In genomic region chr7:30635752-30636151, GRCm38 (mm10) we compare ENCODE assay signal across 7 mouse cellular contexts. TPM values are rescaled to one million over a fixed set of nuclear protein-coding genes. Genes with fewer than 3 reads are reported as not detected.
DNase-seq lines count a peak whose midpoint lies in the region; ATAC-seq lines count a peak whose summit lies in the region.

TSS of gene Etv2 (minus strand) at chr7:30635852.

- H3K36me3 ChIP-seq in lung, embryonic 16.5 days (ENCODE audit: control insufficient read depth, insufficient read depth, low read length) = peaks cover 4% of the 10 kb centered on the region; the same call in 1 of the 2 replicates
- H3K36me3 ChIP-seq in forebrain, embryonic 15.5 days = peaks cover 9% of the 10 kb centered on the region
- H3K36me3 ChIP-seq in limb, embryonic 15.5 days = peaks cover 9% of the 10 kb centered on the region
- H3K36me3 ChIP-seq in stomach, embryonic 15.5 days = 0 out of 2 replicates have a peak, but pooled peaks cover 4% of the 10 kb centered on the region

- H3K4me1 ChIP-seq in lung, embryonic 16.5 days (replicated peaks; ENCODE audit: control insufficient read depth, insufficient read depth, low read length) = no peaks in the 10 kb centered on the region; the same call in 1 of the 2 replicates
- peaks cover 4% of the 10 kb centered on the region for H3K4me1 ChIP-seq in forebrain, embryonic 15.5 days
- peaks cover 16% of the 10 kb centered on the region for H3K4me1 ChIP-seq in limb, embryonic 15.5 days
- H3K4me1 ChIP-seq in stomach, embryonic 15.5 days = peaks cover 15% of the 10 kb centered on the region; the same call in 1 of the 2 replicates

- H3K4me2 ChIP-seq in lung, embryonic 16.5 days (ENCODE audit: low read depth, low read length) = peak within 1 kb of the TSS; percentile 26
- peak within 1 kb of the TSS; percentile 22 for H3K4me2 ChIP-seq in forebrain, embryonic 15.5 days (replicated peaks)
- peak within 1 kb of the TSS; percentile 33 for H3K4me2 ChIP-seq in limb, embryonic 15.5 days
- H3K4me2 ChIP-seq in stomach, embryonic 15.5 days = peak within 1 kb of the TSS; percentile 46

- 1% methylated on average over 5 of the region's 5 CpGs for WGBS in lung, embryonic 16.5 days
- 2% methylated on average over 5 of the region's 5 CpGs for WGBS in forebrain, embryonic 15.5 days
- 8% methylated on average over 5 of the region's 5 CpGs for WGBS in limb, embryonic 15.5 days
- WGBS in stomach, embryonic 15.5 days = 4% methylated on average over 5 of the region's 5 CpGs

- peaks cover 48% of the 10 kb centered on the region for H3K27me3 ChIP-seq in lung, embryonic 16.5 days (ENCODE audit: control insufficient read depth, insufficient read depth, low read depth, low read length)
- peaks cover 53% of the 10 kb centered on the region for H3K27me3 ChIP-seq in forebrain, embryonic 15.5 days
- H3K27me3 ChIP-seq in limb, embryonic 15.5 days = peaks cover 51% of the 10 kb centered on the region
- peaks cover 45% of the 10 kb centered on the region for H3K27me3 ChIP-seq in stomach, embryonic 15.5 days (replicated peaks)

- H3K4me3 ChIP-seq in lung, embryonic 16.5 days (ENCODE audit: low read length) = peak within 1 kb of the TSS; percentile 9; the same call in 1 of the 2 replicates
- H3K4me3 ChIP-seq in forebrain, embryonic 15.5 days = no peak within 1 kb of the TSS
- peak within 1 kb of the TSS; percentile 18 for H3K4me3 ChIP-seq in limb, embryonic 15.5 days
- peak within 1 kb of the TSS; percentile 22; the same call in 1 of the 2 replicates for H3K4me3 ChIP-seq in stomach, embryonic 15.5 days (replicated peaks)

- H3K27ac ChIP-seq in lung, embryonic 16.5 days (ENCODE audit: low read length) = no peak within 1 kb of the TSS
- no peak within 1 kb of the TSS for H3K27ac ChIP-seq in forebrain, embryonic 15.5 days (replicated peaks)
- no peak within 1 kb of the TSS for H3K27ac ChIP-seq in limb, embryonic 15.5 days
- no peak within 1 kb of the TSS for H3K27ac ChIP-seq in stomach, embryonic 15.5 days

- H3K9ac ChIP-seq in lung, embryonic 16.5 days (ENCODE audit: low read length) = no peak within 1 kb of the TSS
- H3K9ac ChIP-seq in forebrain, embryonic 15.5 days (replicated peaks) = no peak within 1 kb of the TSS
- no peak within 1 kb of the TSS for H3K9ac ChIP-seq in limb, embryonic 15.5 days
- H3K9ac ChIP-seq in stomach, embryonic 15.5 days = no peak within 1 kb of the TSS

- no peak for ATAC-seq in lung, embryonic 16.5 days (ENCODE audit: low read depth)
- no peak for ATAC-seq in forebrain, embryonic 15.5 days (replicated peaks)
- ATAC-seq in limb, embryonic 15.5 days (ENCODE audit: insufficient number of reproducible peaks, low FRiP score, low TSS enrichment, low read depth) = no peak
- ATAC-seq in stomach, embryonic 15.5 days (ENCODE audit: insufficient read depth, low FRiP score, low read depth) = no peak
- ATAC-seq in activated CD4-positive, CD25-positive, alpha-beta regulatory T cell, adult 4 months = no peak

- H3K9me3 ChIP-seq in lung, embryonic 16.5 days (ENCODE audit: control insufficient read depth, low read length) = no peaks in the 10 kb centered on the region
- H3K9me3 ChIP-seq in forebrain, embryonic 15.5 days = no peaks in the 10 kb centered on the region
- no peaks in the 10 kb centered on the region for H3K9me3 ChIP-seq in limb, embryonic 15.5 days
- no peaks in the 10 kb centered on the region for H3K9me3 ChIP-seq in stomach, embryonic 15.5 days

- no peak for DNase-seq in lung, postnatal 14 days
- DNase-seq in yolk sac, embryonic 10.5 days (ENCODE audit: low spot score) = no peak

RNA-seq across cellular contexts. Expression of gene Etv2, which starts in this region (rescaled TPM):
- polyA plus RNA-seq in lung, embryonic 16.5 days (2015; fragmentation: Nextera tagmentation; extraction: Ambion mirVana) = not detected in 2 replicates
- not detected in 2 replicates for polyA plus RNA-seq in forebrain, embryonic 15.5 days (2015; fragmentation: Nextera tagmentation; extraction: Ambion mirVana)
- not detected in 2 replicates for polyA plus RNA-seq in limb, embryonic 15.5 days (2015; fragmentation: Nextera tagmentation; extraction: Ambion mirVana)
- not detected in 2 replicates for polyA plus RNA-seq in stomach, embryonic 15.5 days (2015; fragmentation: Nextera tagmentation; extraction: Ambion mirVana)
- not detected for polyA plus RNA-seq in activated CD4-positive, CD25-positive, alpha-beta regulatory T cell, adult 4 months (2017; shearing (Covaris generic))
